Mouse (Mus musculus) kidney, adult 8-10 months (tissue): Measurements from ENCODE around the gene Nr1i3.
A peak's percentile ranks its signal among the peaks of the same experiment; 100 is the strongest.

ENCODE experiments used
- DNase-seq, 2 experiments: peaks; one replicate each; pipeline ENCODE4 v3.0.0; 2022

The Nr1i3 gene

DNA sequence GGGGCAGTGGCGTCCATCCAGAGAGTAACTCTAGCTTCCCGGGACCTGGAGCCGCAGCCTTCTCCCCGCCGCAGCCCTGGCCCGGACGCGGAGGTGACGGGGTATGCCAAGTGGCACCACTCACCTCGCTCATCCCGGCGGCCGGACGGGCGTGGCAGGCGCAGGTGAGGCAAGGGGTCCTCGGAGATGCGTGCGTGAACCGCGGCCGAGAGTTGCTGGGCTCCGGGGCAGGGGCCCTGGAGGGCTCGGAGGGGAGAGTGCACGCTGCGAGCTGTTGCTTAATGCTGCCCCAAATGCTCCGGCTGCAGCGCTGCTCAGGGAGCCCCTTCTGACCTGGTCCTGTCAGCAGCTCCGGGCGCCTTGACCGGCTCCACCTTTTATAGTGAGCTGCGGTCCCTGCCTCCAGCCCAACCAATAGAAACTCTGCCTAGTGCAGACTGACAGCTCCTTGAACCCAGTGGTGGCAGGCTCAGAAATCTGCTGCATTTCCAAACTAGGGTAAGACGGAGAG lies 17.8 kb upstream of the Nr1i3 start, which contains the start of gene Pcp4l1:
Pcp4l1 (minus strand) TSS at position 382 of the 511 bp plus-strand sequence.
- peak; percentile 41 for DNase-seq

- DNase-seq = no peak
These were observed 14.2 kb upstream of the Nr1i3 start for GRCm38 (mm10) chr1:171199532-171199931.

DNA sequence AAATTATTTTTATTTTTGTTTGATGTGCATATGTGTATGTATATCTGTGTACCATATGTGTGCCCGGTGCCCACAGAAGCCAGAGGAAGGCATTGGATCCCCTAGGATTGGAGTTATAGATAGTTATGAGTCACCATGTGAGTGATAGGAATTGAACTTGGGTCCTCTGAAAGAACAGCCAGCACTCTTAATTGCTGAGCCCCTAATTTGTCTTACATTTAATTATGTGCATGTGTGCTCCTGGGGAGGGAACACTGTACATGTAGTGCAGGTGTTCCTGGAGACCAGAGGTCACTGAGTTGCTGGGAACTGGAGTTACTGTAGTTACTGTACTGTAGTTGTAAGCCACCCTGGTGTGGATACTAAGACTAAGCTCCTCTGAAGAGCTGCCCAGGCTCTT lies 13.0 kb upstream of the Nr1i3 start:
- no peak for DNase-seq

DNA sequence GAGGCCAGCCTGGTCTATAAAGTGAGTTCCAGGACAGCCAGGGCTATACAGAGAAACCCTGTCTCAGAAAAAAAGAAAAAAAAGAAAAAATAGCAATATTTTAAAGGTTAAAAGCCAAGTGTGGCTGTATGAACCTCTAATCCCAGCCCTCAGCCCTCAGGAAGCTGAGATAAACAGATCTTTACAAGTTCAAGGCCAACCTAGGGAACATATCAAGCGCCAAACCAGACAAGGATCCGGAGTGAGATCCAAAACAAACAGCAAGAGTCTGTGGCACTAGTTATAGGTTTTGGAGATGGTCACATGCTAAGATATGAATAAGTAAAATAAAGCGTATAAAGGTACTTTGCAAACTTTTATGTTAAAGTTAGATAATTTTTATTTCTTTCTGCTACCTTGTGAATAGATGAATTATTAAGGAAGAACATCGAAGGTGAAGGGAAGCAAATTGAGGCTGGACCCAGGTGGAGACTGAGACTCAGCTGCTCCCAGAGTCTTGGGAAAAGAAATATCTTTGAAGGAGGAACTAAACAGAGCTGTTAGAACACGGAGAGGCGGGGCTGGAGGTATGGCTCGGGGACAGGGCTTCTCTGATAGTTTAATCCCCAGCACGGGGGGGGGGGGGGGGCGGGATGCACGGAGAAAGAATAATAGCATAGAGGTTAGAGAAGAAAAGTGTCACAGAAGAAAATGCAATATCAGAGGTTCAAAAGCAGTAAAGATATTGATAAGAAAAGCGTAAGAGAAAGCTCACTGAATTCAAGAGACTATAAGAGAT lies 10.1 kb upstream of the Nr1i3 start:
- no peak for DNase-seq

GRCm38 (mm10) chr1:171204249-171204644 lies 9.5 kb upstream of the Nr1i3 start:
- peak in 1 of 2 experiments; percentile 39 for DNase-seq

DNA sequence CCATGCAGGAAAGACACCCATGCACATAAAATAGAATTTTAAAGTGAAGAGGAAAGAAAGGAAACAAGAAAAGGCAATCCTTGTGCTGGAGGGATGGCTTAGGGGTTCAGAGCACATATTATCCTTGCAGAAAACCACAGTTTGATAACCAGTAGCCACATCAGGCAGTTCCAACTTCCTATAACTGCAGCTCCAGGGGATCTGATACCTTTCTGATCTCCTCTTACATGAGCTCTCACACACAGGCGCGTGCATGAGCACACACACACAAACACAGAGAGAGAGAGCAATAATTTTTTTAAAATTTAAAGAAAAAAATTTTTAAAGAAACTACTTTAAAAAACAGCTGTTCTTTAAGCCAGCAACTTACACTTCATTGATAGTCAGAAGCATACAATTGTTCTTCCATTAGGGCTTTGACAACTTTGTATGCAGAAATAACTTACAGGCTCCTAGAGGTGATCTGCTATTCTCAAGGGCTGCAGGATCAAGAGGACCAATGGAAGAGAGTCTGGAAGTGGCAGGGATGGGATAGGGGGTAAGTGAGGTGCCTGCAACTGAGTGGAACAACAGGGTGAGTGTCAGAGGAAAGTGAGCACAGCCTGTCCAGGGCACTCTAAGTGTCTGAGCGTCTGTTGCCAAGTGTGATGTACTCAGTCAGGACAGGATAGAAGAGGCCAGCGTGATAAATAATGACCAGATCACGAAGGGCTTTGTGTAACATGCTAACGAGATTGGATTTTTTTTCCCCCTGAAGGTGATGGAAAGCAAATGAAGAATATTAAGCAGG lies 7.9 kb upstream of the Nr1i3 start:
- DNase-seq = no peak

DNA sequence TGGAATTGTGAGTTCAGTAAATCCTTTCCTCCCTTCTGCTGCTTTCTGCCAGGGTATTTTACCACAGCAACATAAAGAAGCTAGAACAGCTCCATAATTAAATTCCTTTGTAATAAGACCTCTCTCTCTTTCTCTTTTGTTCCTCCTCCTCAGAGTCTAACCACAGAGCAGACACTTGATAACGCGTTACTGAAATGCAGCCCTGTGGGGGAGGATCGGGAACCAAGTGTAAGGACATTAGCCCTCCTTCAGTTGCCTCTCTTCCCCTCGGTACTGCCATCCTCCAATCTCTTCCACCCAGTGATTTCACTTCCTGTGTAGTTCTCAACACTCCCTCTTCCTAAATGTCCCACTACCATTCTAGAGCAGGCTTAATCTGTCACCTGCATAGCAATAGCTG lies 4.4 kb upstream of the Nr1i3 start:
- DNase-seq = no peak

DNA sequence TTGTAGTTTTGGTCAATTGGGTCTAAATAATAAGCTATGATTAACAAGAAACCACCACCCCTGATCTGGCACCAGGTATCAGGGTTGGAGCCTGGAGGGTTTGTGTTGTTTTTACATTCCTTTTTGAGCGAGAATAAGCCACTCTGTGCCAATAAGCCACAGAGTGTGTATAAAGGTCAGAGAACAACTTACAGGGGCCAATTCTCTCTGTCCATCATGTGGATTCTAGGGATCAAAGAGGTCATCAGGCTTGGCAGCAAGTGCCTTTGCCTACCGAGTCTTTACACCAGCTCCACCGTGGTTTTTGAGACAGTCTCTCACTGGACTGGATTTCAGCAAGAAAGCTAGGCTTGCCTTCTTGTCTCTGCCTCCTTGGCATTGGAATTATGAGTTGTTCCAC lies 916 bp upstream of the Nr1i3 start:
- DNase-seq = peak in 1 of 2 experiments; percentile 36

- no peak for DNase-seq
These were observed 2.6 kb downstream of the Nr1i3 start for GRCm38 (mm10) chr1:171216241-171216955.

DNA sequence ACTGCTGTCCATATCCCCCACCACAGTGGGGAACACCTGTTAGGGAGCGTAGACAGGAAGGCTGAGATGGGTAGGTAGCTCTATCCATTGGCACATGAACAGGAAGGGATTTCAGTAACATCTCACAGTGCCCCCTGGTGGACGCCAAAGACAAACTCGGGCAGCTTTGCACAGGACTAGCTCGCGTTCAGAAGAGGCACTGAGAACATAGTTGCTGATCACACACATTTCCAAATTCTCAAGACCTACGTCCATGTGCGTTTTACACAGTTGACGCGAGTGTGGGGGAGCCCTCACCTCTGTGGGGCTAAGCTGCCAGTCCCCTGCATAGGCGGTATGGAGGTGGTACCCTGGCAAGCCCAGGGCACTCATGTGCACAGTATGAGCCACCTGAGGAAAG lies 7.1 kb downstream of the Nr1i3 start:
- DNase-seq = peak; percentile 68 to 87

DNA sequence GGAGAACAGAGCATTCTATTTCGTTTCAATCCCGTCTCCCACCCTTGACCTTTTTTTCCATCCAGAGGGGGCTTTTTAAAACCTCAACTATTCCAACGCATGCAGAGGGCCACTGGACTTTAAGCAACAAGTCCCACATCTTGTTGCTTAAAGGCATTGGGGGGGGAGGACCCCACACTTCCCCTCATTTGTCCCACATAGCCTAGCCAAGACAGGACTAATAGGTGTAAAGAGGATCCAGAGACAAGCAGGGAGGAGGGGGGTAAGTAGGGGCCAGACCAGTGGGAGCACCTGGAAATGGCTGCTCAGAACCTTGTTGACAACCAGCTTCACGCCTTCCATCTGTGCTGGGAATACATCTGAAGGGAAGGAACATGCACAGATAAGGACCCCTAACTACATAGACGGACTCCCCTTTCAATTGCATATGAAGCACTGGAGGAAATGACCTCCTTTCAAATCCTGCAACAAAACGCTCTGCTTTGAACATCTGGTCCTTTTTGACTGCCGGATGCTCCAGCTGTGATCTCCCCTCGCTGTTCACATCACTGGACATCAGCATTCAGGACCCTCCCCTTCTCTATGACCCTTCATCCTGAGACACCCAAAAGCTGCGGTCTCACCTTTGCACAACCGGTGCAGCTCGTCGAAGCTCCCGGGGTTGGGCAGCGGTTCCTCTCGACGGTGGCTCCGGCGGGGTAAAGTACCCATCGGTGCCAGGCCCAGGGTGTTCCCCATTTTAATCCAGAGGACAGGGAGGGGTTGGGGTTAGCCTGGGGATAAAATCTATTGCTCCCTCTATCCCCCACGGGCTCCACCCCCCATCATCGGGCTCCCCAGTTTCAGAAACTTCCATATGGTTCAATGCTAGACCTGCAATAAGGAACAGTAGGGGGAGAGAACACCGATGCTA lies 7.8 kb downstream of the Nr1i3 start:
- DNase-seq = no peak

- peak; percentile 97 to 100 for DNase-seq
These were observed 8.7 kb downstream of the Nr1i3 start, which contains the start of gene Tomm40l for GRCm38 (mm10) chr1:171222238-171223155. TSS of gene Tomm40l (minus strand) at chr1:171222514.

GRCm38 (mm10) chr1:171223168-171223567 lies 9.4 kb downstream of the Nr1i3 start:
- DNase-seq = no peak

- peak; percentile 58 to 61 for DNase-seq
These were observed 10.0 kb downstream of the Nr1i3 start for GRCm38 (mm10) chr1:171223796-171224195.

GRCm38 (mm10) chr1:171224857-171225256 lies 11.1 kb downstream of the Nr1i3 start, which contains the start of gene Apoa2:
TSS of gene Apoa2 (plus strand) at chr1:171225054.
- DNase-seq = no peak

DNA sequence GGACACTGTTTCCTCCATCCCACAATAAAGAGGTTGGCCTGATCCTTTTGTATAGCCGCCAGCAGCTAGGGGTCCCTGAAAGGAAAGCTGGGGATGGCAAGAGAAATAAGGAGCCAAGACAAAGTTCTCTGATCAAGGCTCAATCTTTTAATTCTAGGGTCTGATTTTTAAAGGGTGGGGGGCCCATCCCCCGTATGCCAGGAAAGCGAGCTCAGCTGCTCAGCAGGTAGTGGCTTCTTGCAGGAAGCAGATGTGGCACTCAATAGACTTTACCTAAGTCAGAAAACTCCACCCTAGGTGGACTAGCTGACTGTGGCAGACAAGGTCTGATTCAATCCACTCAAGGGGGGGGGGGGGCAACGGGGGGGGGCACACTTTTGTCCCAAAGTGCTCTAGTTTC lies 13.0 kb downstream of the Nr1i3 start:
- no peak for DNase-seq

DNA sequence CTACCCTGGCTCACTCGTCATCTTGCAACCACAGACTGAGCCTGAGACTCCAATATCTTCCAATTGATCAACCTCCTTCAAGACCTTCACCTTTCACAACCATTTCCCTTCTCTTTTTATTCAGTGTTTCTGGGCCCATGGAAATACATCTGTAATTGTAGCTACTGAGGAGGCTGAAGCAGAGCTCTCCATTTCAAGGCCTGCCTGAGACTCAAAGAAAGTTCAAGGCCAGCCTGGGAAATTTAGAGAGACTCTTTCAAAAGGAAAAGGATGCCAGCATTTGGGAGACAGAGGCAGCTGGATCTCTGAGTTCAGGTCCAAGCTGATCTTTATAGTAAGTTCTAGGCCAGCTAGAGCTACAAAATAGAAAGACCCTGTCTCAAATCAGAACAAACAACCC lies 14.1 kb downstream of the Nr1i3 start:
- DNase-seq = no peak

DNA sequence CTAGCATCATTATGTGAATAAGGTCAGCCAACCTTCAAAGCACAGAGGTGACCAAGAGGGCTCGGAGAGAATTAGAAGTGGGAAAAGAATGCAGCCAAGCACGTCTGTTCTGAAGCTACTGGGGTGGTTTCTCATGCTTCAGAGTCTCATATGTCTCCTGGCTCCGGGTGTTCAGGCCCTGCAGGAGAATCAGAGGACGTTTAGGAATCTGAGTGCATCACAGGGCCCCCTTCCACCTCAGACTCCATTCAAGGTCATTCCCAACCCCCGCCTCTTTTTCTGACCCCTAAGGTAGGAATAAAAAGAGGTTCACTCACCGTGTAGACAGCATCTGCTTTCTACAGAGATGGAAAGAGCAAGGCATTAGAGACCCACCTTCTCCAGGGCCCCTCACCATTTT lies 16.0 kb downstream of the Nr1i3 start:
- no peak for DNase-seq

- DNase-seq = no peak
These were observed 16.4 kb downstream of the Nr1i3 start for GRCm38 (mm10) chr1:171230215-171230614.

GRCm38 (mm10) chr1:171231844-171232243 lies 18.1 kb downstream of the Nr1i3 start:
- DNase-seq = no peak

GRCm38 (mm10) chr1:171232348-171232747 lies 18.6 kb downstream of the Nr1i3 start:
- no peak for DNase-seq
